Mouse (Mus musculus) heart, postnatal 0 days (tissue): ENCODE measurements around the gene Srf. TPM values are rescaled to one million over a fixed set of nuclear protein-coding genes. Genes with fewer than 3 reads are reported as not detected.
A peak's percentile ranks its signal among the peaks of the same experiment; 100 is the strongest.

Experiments used
- ATAC-seq: fragments of 200-750 bp; cut with Nextera tagmentation; 2 replicates; pipeline ENCODE4 v1.8.0; 2017; ENCODE audit warnings: low read depth, moderate number of reproducible peaks, moderate library complexity; ENCODE audit not compliant: insufficient read depth
- DNase-seq: peaks from one replicate; pipeline ENCODE4 v3.0.0-alpha.2; 2016; ENCODE audit warnings: low spot score
- H3K27ac ChIP-seq: fragments of 300-500 bp; sonication (generic); 2 replicates; pipeline ENCODE4 v1.5.1; 2014; ENCODE audit warnings: low read depth, mild to moderate bottlenecking
- H3K27me3 ChIP-seq: fragments of 300-500 bp; sonication (generic); 2 replicates; pipeline ENCODE4 v1.6.1; 2014; ENCODE audit warnings: low read length, mixed read lengths; ENCODE audit not compliant: control insufficient read depth, insufficient read depth
- H3K36me3 ChIP-seq: fragments of 300-500 bp; sonication (generic); replicated peaks from 2 replicates; pipeline ENCODE4 v1.6.1; 2014; ENCODE audit warnings: low read length, mixed read lengths; ENCODE audit not compliant: control insufficient read depth, insufficient read depth
- H3K4me1 ChIP-seq: fragments of 300-500 bp; sonication (generic); 2 replicates; pipeline ENCODE4 v1.6.1; 2014; ENCODE audit warnings: antibody characterized with exemption; ENCODE audit not compliant: control insufficient read depth, insufficient read depth
- H3K4me2 ChIP-seq: fragments of 300-500 bp; sonication (generic); 2 replicates; pipeline ENCODE4 v1.6.1; 2014; ENCODE audit warnings: low read depth, mild to moderate bottlenecking, low read length, moderate library complexity
- H3K4me3 ChIP-seq: fragments of 300-500 bp; sonication (generic); 2 replicates; pipeline ENCODE4 v1.5.1; 2014; ENCODE audit warnings: low read depth, low read length
- H3K9ac ChIP-seq: fragments of 300-500 bp; sonication (generic); replicated peaks from 2 replicates; pipeline ENCODE4 v1.6.1; 2014; ENCODE audit warnings: low read depth, low read length, mixed read lengths
- H3K9me3 ChIP-seq: fragments of 300-500 bp; sonication (generic); replicated peaks from 2 replicates; pipeline ENCODE4 v1.6.1; 2016; ENCODE audit warnings: low read length; ENCODE audit not compliant: control insufficient read depth
- CTCF ChIP-seq: IDR thresholded peaks from 2 replicates; pipeline ENCODE4 v1.5.1; 2016; ENCODE audit warnings: antibody characterized with exemption, control low read depth, low read depth
- EP300 ChIP-seq: IDR thresholded peaks from 2 replicates; pipeline ENCODE4 v1.6.1; 2016; ENCODE audit warnings: antibody characterized with exemption, low read depth
- WGBS: fragments of 180-500 bp; shearing (Covaris S2); extraction: QIAGEN DNeasy Blood & Tissue Kit; methylation state at CpG from one replicate; pipeline ENCODE4 v1.1.7; 2014; 5-methylcytosine and 5-hydroxymethylcytosine counted together
- polyA plus RNA-seq: library from polyadenylated mRNA; unstranded; fragments of >200 nt; fragmentation: Nextera tagmentation; extraction: Ambion mirVana; gene quantifications from 2 replicates; pipeline ENCODE4 v1.2.1, GENCODE M21; 2015
- total RNA-seq: library from RNA; depleted of rRNA; stranded (reverse); fragments of >200 nt; gene quantifications from 2 replicates; pipeline ENCODE4 v1.2.3, GENCODE M21; 2014; ENCODE audit warnings: low replicate concordance

Gene Srf
- total and polyA plus RNA-seq, 2 experiments from 2014 or later, result 8.8 to 192 TPM

DNA sequence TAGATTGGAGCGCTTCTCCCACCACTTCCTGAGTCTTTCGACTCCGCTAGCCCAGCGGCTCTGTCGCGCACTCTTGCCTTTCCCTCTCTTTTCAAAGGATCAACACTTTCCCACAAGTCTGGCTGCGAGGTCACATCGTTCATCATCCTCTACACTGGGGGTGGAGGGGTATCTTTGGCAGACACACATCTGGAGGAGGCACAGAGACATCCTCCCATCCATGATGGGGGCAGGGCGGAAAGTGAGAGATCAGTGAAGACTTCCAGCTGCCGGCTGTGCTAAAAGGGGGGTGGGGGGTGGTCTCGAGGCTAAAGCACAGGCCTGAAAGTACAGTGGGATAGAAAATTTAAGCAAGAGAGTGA is 590 bp upstream of the Srf start:
- no peak for TF ChIP-seq EP300
- TF ChIP-seq CTCF, result no peak
- H3K4me2 ChIP-seq, result peak overlapping the region; percentile 67
- H3K27ac ChIP-seq, result peak overlapping the region; percentile 80
- no peaks in the 10 kb centered on the region for H3K27me3 ChIP-seq
- ATAC-seq, result no peak
- peaks cover 17% of the 10 kb centered on the region; the same call in 1 of the 2 replicates for H3K4me1 ChIP-seq
- H3K36me3 ChIP-seq, result peaks cover 2% of the 10 kb centered on the region; the same call in 1 of the 2 replicates
- H3K4me3 ChIP-seq, result peak overlapping the region; percentile 99
- WGBS, result under 1% methylated on average over 11 of the region's 11 CpGs
- no peak for DNase-seq
- H3K9ac ChIP-seq, result peak overlapping the region; percentile 100
- no peaks in the 10 kb centered on the region for H3K9me3 ChIP-seq

DNA sequence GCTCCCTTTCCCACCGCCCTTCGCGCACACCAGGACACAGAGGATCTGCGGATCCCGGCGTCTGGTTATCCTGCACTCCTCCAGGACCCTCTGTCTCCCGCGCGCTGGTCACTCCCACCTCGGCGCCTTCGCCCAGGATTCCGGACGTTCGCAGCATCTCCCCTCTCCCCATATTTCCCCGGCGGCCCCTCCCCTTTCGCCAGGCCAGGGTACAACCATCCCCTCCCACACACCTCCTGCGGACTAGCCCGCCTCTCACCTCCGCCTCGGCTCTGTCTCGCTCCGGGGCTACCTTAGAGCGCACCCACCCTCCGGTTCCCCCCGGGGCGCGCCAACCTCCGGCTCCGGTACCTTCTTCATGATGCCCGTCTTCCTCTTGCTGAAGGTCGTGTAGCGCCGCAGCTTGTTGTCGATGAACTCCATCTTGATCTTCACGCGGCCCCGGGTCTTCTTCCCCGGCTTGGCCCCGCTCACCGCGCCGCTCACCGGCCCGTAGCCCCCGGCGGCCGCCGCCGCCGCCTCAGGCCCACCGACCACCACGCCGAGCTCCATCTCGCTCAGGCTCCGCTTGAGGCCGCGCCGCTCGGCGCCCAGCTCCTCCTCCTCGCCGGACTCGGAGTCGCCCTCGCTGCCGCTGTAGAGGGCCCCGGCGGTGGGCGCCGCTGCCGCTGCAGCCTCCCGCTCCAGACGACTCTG is 850 bp downstream of the Srf start:
- ATAC-seq, result no peak
- Histone ChIP-seq H3K9ac (peak overlapping the region; percentile 100), H3K4me2 (peak overlapping the region; percentile 83), H3K9me3 (no peaks in the 10 kb centered on the region), H3K36me3 (peaks cover 17% of the 10 kb centered on the region), H3K4me3 (peak overlapping the region; percentile 99), H3K27me3 (no peaks in the 10 kb centered on the region), H3K27ac (peak overlapping the region; percentile 99), H3K4me1 (peaks cover 17% of the 10 kb centered on the region; the same call in 1 of the 2 replicates)
- DNase-seq, result peak; percentile 26
- under 1% methylated on average over 59 of the region's 75 CpGs for WGBS
- TF ChIP-seq CTCF (no peak), EP300 (no peak)

DNA sequence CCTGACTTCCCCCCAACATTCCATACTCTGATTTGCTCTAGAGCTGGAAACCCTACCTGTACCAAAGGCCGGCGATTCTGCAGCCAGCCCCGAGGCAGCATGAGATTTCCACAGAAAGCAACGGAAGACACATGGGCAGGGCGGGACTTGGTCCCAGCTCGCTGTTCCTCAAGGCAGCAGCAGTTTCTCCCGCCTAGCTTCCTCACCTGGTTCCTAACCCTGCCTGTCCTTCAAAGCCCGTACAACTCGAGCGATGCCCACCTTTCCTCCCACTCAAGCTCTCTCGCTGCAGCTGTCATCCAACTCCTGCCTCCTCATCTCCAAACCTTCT is 1.4 kb downstream of the Srf start:
- TF ChIP-seq CTCF (no peak), EP300 (no peak)
- peak overlapping the region; percentile 99 for H3K4me3 ChIP-seq
- H3K9me3 ChIP-seq, result no peaks in the 10 kb centered on the region
- H3K27ac ChIP-seq, result peak overlapping the region; percentile 99
- H3K36me3 ChIP-seq, result peaks cover 22% of the 10 kb centered on the region
- H3K9ac ChIP-seq, result peak overlapping the region; percentile 100
- H3K4me1 ChIP-seq, result peaks cover 17% of the 10 kb centered on the region; the same call in 1 of the 2 replicates
- H3K27me3 ChIP-seq, result no peaks in the 10 kb centered on the region
- no peak for ATAC-seq
- DNase-seq, result no peak
- WGBS, result 0% methylated on average over 11 of the region's 11 CpGs
- H3K4me2 ChIP-seq, result peak overlapping the region; percentile 83

DNA sequence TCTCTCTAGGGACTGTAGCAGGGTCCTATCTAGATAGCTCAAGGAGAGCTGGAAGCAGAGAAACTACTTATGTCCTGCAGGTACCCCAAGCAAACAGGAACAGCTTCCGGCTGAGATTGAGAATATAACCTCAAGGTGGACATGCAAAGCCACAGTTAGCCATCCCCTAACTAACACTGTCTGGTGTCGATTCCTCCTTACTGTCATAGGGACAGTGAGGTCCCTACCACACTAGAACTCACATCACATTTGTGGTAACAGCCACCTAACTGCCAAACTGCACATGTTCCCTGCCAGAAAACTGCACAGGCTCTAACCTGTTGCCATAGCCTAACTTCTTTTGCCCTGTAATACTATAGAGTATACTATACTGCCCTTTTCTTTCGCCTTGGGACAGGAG is 2.0 kb downstream of the Srf start:
- 32% methylated on average over 3 of the region's 3 CpGs for WGBS
- H3K4me3 ChIP-seq, result peak overlapping the region; percentile 99
- TF ChIP-seq CTCF, result no peak
- TF ChIP-seq EP300, result no peak
- no peak for ATAC-seq
- peak overlapping the region; percentile 99 for H3K27ac ChIP-seq
- H3K4me2 ChIP-seq, result peak overlapping the region; percentile 83
- peaks cover 17% of the 10 kb centered on the region; the same call in 1 of the 2 replicates for H3K4me1 ChIP-seq
- H3K27me3 ChIP-seq, result no peaks in the 10 kb centered on the region
- H3K9me3 ChIP-seq, result no peaks in the 10 kb centered on the region
- H3K9ac ChIP-seq, result peak overlapping the region; percentile 100
- no peak for DNase-seq
- peaks cover 27% of the 10 kb centered on the region for H3K36me3 ChIP-seq

DNA sequence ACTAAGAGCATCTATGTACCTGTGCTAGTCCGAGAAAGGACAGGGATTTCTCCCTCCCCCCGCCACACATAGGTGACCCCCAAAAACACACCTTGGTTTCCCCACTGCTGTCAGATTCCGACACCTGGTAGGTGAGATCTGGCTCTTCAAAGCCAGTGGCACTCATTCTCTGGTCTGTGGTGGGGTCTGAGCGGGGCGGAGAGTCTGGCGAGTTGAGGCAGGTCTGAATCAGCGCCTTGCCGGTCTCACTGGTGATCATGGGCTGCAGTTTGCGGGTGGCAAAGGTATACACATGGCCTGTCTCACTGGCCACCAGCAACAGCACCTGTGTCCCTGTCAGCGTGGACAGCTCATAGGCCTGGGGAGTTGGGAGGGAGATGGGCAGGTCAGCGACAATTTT is 2.5 kb downstream of the Srf start:
- Histone ChIP-seq H3K9ac (peak overlapping the region; percentile 100), H3K27ac (peak overlapping the region; percentile 99), H3K36me3 (peaks cover 31% of the 10 kb centered on the region), H3K4me1 (peaks cover 17% of the 10 kb centered on the region; the same call in 1 of the 2 replicates), H3K4me3 (peak overlapping the region; percentile 99), H3K9me3 (no peaks in the 10 kb centered on the region), H3K27me3 (no peaks in the 10 kb centered on the region), H3K4me2 (peak overlapping the region; percentile 83)
- ATAC-seq (no peak), DNase-seq (no peak)
- 26% methylated on average over 11 of the region's 11 CpGs for WGBS
- no peak for TF ChIP-seq CTCF
- no peak; the same call in 1 of the 2 replicates for TF ChIP-seq EP300
